Mouse (Mus musculus): Measurements from ENCODE around the gene Kmt2b. TPM values are rescaled to one million over a fixed set of nuclear protein-coding genes. Genes with fewer than 3 reads are reported as not detected.

The Kmt2b gene
- total RNA-seq, 1 experiment from 2014 or later, result 23.8 TPM

GRCm38 (mm10) chr7:30604944-30605343 lies 16.4 kb upstream of the Kmt2b start:
- ATAC-seq (replicated peaks; ENCODE audit: insufficient number of reproducible peaks, low FRiP score, low TSS enrichment, poor library complexity, severe bottlenecking), result no peak

GRCm38 (mm10) chr7:30604424-30604823 lies 15.9 kb upstream of the Kmt2b start:
- ATAC-seq (replicated peaks; ENCODE audit: insufficient number of reproducible peaks, low FRiP score, low TSS enrichment, poor library complexity, severe bottlenecking), result no peak

GRCm38 (mm10) chr7:30602583-30602982 lies 14.1 kb upstream of the Kmt2b start:
- ATAC-seq (replicated peaks; ENCODE audit: insufficient number of reproducible peaks, low FRiP score, low TSS enrichment, poor library complexity, severe bottlenecking), result no peak

GRCm38 (mm10) chr7:30600651-30601050 lies 12.1 kb upstream of the Kmt2b start:
- no peak for ATAC-seq (replicated peaks; ENCODE audit: insufficient number of reproducible peaks, low FRiP score, low TSS enrichment, poor library complexity, severe bottlenecking)

GRCm38 (mm10) chr7:30599933-30600353 lies 11.4 kb upstream of the Kmt2b start:
- peak; percentile 93 for ATAC-seq (replicated peaks; ENCODE audit: insufficient number of reproducible peaks, low FRiP score, low TSS enrichment, poor library complexity, severe bottlenecking)

GRCm38 (mm10) chr7:30598786-30599185 lies 10.3 kb upstream of the Kmt2b start, which contains the start of gene Zbtb32:
Zbtb32 (minus strand) TSS chr7:30598909.
- ATAC-seq (replicated peaks; ENCODE audit: insufficient number of reproducible peaks, low FRiP score, low TSS enrichment, poor library complexity, severe bottlenecking), result no peak

- no peak for ATAC-seq (replicated peaks; ENCODE audit: insufficient number of reproducible peaks, low FRiP score, low TSS enrichment, poor library complexity, severe bottlenecking)
These were observed 8.3 kb upstream of the Kmt2b start for GRCm38 (mm10) chr7:30596811-30597210.

GRCm38 (mm10) chr7:30596093-30596492 lies 7.6 kb upstream of the Kmt2b start:
- ATAC-seq (replicated peaks; ENCODE audit: insufficient number of reproducible peaks, low FRiP score, low TSS enrichment, poor library complexity, severe bottlenecking), result no peak

- no peak for ATAC-seq (replicated peaks; ENCODE audit: insufficient number of reproducible peaks, low FRiP score, low TSS enrichment, poor library complexity, severe bottlenecking)
These were observed 6.0 kb upstream of the Kmt2b start for GRCm38 (mm10) chr7:30594510-30595024.

- no peak for ATAC-seq (replicated peaks; ENCODE audit: insufficient number of reproducible peaks, low FRiP score, low TSS enrichment, poor library complexity, severe bottlenecking)
These were observed 5.3 kb upstream of the Kmt2b start for GRCm38 (mm10) chr7:30593579-30594509.

GRCm38 (mm10) chr7:30592772-30593423 lies 4.4 kb upstream of the Kmt2b start:
- no peak for ATAC-seq (replicated peaks; ENCODE audit: insufficient number of reproducible peaks, low FRiP score, low TSS enrichment, poor library complexity, severe bottlenecking)

GRCm38 (mm10) chr7:30591605-30591951 lies 3.1 kb upstream of the Kmt2b start:
- no peak for ATAC-seq (replicated peaks; ENCODE audit: insufficient number of reproducible peaks, low FRiP score, low TSS enrichment, poor library complexity, severe bottlenecking)

GRCm38 (mm10) chr7:30590927-30591604 lies 2.5 kb upstream of the Kmt2b start:
- ATAC-seq (replicated peaks; ENCODE audit: insufficient number of reproducible peaks, low FRiP score, low TSS enrichment, poor library complexity, severe bottlenecking), result no peak

- ATAC-seq (replicated peaks; ENCODE audit: insufficient number of reproducible peaks, low FRiP score, low TSS enrichment, poor library complexity, severe bottlenecking), result peak; percentile 3
These were observed 1.1 kb upstream of the Kmt2b start for GRCm38 (mm10) chr7:30589435-30590301.

GRCm38 (mm10) chr7:30587842-30588667 lies 471 bp downstream of the Kmt2b start:
- ATAC-seq (replicated peaks; ENCODE audit: insufficient number of reproducible peaks, low FRiP score, low TSS enrichment, poor library complexity, severe bottlenecking), result no peak

- no peak for ATAC-seq (replicated peaks; ENCODE audit: insufficient number of reproducible peaks, low FRiP score, low TSS enrichment, poor library complexity, severe bottlenecking)
These were observed 2.0 kb downstream of the Kmt2b start for GRCm38 (mm10) chr7:30586455-30587020.

- ATAC-seq (replicated peaks; ENCODE audit: insufficient number of reproducible peaks, low FRiP score, low TSS enrichment, poor library complexity, severe bottlenecking), result no peak
These were observed 3.4 kb downstream of the Kmt2b start for GRCm38 (mm10) chr7:30585170-30585569.
